Mouse (Mus musculus): ENCODE data around the gene Mctp1.

The Mctp1 gene

DNA sequence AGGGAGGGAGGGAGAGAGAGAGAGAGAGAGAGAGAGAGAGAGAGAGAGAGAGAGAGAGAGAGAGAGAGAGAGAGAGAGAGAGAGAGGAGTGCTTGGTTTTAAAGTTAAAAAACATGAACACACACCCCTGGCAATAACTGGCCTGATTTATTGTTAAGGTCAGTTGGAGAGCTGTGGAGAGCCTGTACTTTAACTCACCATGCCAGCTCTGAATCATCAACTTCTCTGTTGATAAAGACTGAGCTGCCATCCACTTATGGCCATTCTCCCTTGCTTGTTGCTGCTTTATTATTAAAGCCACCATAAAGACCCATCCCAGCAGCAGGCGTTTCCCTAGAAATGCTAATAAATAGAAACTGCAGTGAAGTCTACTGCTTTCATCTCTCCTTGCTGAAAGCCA is 542.5 kb downstream of the Mctp1 start:
- in situ Hi-C loops (cut with MboI; ENCODE audit: low sequenced_read_pairs), result no loop called here

DNA sequence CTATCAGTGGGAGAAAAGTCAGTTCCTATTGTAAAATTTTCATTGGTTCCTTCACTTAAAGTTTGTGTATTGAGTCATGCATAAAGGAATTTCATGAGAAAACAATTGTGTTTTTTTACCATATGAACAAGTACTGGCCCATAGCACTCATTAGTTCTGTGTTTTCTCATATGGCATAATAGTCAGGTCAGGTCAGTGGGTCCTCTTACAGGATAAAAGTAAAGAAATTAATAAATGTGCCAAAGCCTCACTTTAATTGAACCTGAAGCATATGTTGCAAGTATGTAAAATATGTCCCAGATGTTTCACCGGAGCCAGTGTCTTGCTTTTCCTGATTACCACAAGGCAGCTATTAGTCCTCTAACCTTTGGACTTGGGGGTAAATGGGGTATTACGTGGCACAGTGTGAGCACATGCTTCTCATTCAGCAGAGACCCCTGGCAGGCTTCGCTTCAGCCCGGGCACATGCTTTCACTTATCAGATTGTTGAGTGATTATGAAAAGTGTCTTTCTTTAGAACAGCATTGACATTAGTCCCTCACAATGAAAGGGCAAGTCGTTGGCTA is 543.6 kb downstream of the Mctp1 start:
- in situ Hi-C loops (cut with MboI; ENCODE audit: low sequenced_read_pairs), result no loop called here

DNA sequence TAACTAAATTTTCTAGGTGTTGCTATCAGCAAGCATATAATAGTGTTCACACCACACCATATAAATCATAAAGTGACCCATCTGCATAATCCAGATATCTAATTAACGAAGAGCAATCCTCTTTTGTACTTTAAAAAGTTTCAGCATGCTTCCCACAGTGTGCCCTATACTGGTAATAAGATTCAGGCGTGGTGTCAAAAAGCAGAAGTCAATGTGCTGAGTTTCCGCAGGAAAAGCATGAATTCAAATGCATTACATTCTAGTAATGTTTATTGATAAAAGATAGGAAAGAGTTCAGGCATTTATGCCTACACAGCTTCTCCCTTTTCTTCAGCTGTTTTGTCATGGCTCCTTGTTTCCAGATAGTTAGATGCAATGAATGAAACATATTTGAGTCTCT is 544.8 kb downstream of the Mctp1 start:
- in situ Hi-C loops (cut with MboI; ENCODE audit: low sequenced_read_pairs), result no loop called here

DNA sequence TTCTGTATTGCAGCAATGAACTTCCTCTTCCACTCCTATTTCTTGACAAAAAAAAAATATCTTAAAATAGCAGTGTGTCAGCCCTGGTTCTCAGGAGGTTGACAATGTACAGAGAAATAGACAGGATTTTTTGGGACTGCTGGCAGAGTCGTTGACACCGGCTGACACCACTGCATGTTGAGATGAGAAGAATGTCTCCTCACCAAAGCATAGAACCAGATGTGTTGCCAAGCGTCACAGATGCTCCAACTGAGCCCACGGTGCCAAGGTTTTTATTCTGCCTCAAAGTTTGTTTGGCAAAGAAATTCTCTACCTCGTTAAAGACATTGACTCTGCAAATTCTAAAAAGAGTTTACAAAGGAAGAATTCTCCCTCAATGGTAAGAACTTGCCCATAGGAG is 548.6 kb downstream of the Mctp1 start:
- in situ Hi-C loops (cut with MboI; ENCODE audit: low sequenced_read_pairs), result no loop called here

DNA sequence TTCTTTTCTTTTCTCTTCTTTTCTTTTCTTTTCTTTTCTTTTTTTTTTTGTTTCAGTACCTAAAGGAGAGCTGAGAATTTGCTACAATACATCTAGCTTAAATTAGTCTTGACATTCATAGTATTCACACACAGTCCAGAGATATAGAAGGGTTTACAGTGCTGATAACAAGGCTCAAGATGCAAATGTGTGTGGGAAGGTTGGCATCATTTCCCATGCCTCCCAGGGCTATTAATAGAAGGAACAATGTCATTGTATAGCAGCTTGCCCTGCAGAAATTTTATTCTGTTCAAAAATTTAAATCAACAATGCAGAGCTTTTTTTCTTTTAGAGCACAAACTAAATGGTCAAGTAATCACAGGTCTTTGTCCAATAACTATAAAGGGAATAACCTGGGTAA is 564.9 kb downstream of the Mctp1 start:
- in situ Hi-C loops (cut with MboI; ENCODE audit: low sequenced_read_pairs), result no loop called here

GRCm38 (mm10) chr13:76967588-76967987 is 583.3 kb downstream of the Mctp1 start:
- in situ Hi-C loops (cut with MboI; ENCODE audit: low sequenced_read_pairs), result loop anchor here (25.0 kb wide), 1 partner anchor 245 kb away; no protein-coding TSS in a partner anchor

GRCm38 (mm10) chr13:76969386-76969785 is 585.1 kb downstream of the Mctp1 start:
- in situ Hi-C loops (cut with MboI; ENCODE audit: low sequenced_read_pairs), result loop anchor here (25.0 kb wide), 1 partner anchor 243 kb away; no protein-coding TSS in a partner anchor

- in situ Hi-C loops (cut with MboI; ENCODE audit: low sequenced_read_pairs), result loop anchor here (25.0 kb wide), 1 partner anchor 241 kb away; no protein-coding TSS in a partner anchor
These were observed 586.7 kb downstream of the Mctp1 start for GRCm38 (mm10) chr13:76971046-76971445.

GRCm38 (mm10) chr13:77002628-77003027 is 618.3 kb downstream of the Mctp1 start:
- in situ Hi-C loops (cut with MboI; ENCODE audit: low sequenced_read_pairs), result no loop called here

- in situ Hi-C loops (cut with MboI; ENCODE audit: low sequenced_read_pairs), result no loop called here
These were observed 619.3 kb downstream of the Mctp1 start for GRCm38 (mm10) chr13:77003684-77004083.

- in situ Hi-C loops (cut with MboI; ENCODE audit: low sequenced_read_pairs), result no loop called here
These were observed 634.5 kb downstream of the Mctp1 start for GRCm38 (mm10) chr13:77018851-77019250.

DNA sequence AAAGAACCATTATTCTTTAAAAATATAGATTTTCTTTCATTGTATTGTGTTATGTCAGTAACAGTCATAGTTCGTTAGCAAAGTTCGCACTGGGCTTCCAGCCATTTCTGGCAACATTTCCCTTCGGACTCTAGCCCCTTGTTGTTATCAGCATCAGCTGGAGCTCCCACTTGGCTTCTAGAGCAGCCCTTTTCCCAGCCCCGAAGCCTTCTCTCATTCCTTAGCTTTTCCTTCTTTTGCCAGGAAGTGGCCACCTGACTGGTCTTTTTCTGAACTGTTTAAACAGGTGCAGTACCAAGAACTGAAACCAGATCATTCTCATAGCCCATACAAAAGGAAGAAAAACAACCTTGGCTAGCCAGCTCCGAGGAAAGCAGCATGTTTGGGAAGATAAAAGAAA is 645.3 kb downstream of the Mctp1 start:
- in situ Hi-C loops (cut with MboI; ENCODE audit: low sequenced_read_pairs), result no loop called here

- in situ Hi-C loops (cut with MboI; ENCODE audit: low sequenced_read_pairs), result no loop called here
These were observed 659.0 kb downstream of the Mctp1 start for GRCm38 (mm10) chr13:77043375-77043774.

DNA sequence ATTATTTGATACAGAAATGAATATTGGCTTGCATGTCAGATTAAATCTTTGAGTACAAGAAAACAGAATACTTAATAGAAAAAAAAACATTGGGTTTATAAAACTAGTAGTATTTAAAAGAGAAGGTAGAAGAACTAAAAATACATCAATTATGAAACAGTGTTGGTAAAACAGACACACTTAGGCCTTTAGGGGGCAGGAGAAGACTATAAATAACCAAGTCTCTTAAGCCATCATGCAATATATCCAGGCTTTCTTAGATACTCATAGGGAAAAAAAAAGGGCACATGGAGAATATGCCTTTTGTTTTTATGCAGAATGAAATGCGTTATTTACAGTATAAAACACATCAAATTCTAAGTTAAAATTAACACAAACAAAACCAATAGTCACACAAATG is 661.0 kb downstream of the Mctp1 start:
- in situ Hi-C loops (cut with MboI; ENCODE audit: low sequenced_read_pairs), result no loop called here

GRCm38 (mm10) chr13:77046416-77046815 is 662.1 kb downstream of the Mctp1 start:
- in situ Hi-C loops (cut with MboI; ENCODE audit: low sequenced_read_pairs), result no loop called here

GRCm38 (mm10) chr13:77047179-77047931 is 663.0 kb downstream of the Mctp1 start:
- in situ Hi-C loops (cut with MboI; ENCODE audit: low sequenced_read_pairs), result no loop called here

- in situ Hi-C loops (cut with MboI; ENCODE audit: low sequenced_read_pairs), result no loop called here
These were observed 664.1 kb downstream of the Mctp1 start for GRCm38 (mm10) chr13:77048461-77048860.

GRCm38 (mm10) chr13:77049736-77050135 is 665.4 kb downstream of the Mctp1 start:
- in situ Hi-C loops (cut with MboI; ENCODE audit: low sequenced_read_pairs), result no loop called here

DNA sequence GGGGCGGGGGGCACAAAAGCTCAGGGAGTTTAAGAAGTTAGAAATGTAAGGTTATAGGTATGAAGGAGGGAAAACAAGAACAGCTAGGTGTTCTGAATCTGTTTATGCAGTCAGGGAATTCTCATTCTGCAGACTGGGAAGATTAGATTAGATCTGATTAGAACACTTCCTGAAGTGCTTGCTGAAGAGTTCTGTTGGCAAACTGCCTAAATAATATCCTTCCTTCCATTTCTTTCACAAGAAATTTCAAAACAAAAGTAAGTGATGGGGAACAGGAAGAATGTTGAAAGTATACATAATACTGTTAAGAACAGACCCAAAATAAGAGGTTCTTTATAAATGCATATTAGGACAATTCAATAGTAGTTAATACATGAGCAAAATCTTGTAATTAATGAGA is 678.9 kb downstream of the Mctp1 start:
- in situ Hi-C loops (cut with MboI; ENCODE audit: low sequenced_read_pairs), result no loop called here

- in situ Hi-C loops (cut with MboI; ENCODE audit: low sequenced_read_pairs), result no loop called here
These were observed 684.5 kb downstream of the Mctp1 start for GRCm38 (mm10) chr13:77068847-77069246.

DNA sequence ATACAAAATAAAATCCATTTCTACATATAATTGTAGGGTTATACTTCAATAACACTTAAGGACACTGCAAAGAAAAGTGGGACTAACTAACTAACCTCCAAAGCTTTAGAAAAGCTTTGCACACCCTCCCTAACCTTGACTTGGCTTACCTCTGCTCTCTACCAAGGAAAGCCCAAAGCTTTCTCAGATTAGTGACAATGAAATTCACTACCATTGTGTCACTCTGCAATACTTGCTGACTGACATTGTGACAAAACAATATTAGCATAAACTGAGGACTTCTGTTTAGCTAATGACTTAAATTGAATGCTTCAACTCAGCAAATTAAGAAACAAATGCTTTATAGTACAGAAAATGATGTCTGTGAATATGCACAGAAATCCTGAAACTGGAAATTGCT is 687.7 kb downstream of the Mctp1 start:
- in situ Hi-C loops (cut with MboI; ENCODE audit: low sequenced_read_pairs), result no loop called here

Data from CH12F3 (cell line).